Mouse (Mus musculus) limb, embryonic 10.5 days (tissue): ENCODE data around the gene Nemp1. TPM values are rescaled to one million over a fixed set of nuclear protein-coding genes. Genes with fewer than 3 reads are reported as not detected.

Experiments
- DNase-seq: peaks from one replicate; pipeline ENCODE4 v3.0.0-alpha.2; 2017; ENCODE audit warnings: low spot score
- H3K27ac ChIP-seq: fragments of 300-500 bp; sonication (generic); 2 replicates; pipeline ENCODE4 v1.5.1; 2016; ENCODE audit warnings: mild to moderate bottlenecking
- H3K27me3 ChIP-seq: fragments of 300-500 bp; sonication (generic); 2 replicates; pipeline ENCODE4 v1.6.1; 2016; ENCODE audit warnings: low read depth, mild to moderate bottlenecking; ENCODE audit not compliant: poor library complexity, severe bottlenecking
- H3K36me3 ChIP-seq: fragments of 300-500 bp; sonication (generic); 2 replicates; pipeline ENCODE4 v1.6.1; 2016; ENCODE audit warnings: mild to moderate bottlenecking, moderate library complexity
- H3K4me1 ChIP-seq: fragments of 300-500 bp; sonication (generic); 2 replicates; pipeline ENCODE4 v1.6.1; 2016
- H3K4me3 ChIP-seq: fragments of 300-500 bp; sonication (generic); 2 replicates; pipeline ENCODE4 v1.5.1; 2016; ENCODE audit warnings: mild to moderate bottlenecking, moderate library complexity
- H3K9me3 ChIP-seq: fragments of 300-500 bp; sonication (generic); replicated peaks from 2 replicates; pipeline ENCODE4 v1.6.1; 2016; ENCODE audit warnings: mild to moderate bottlenecking
- WGBS: fragments of 180-500 bp; shearing (Covaris S2); methylation state at CpG from one replicate; pipeline ENCODE4 v1.1.7; 2016; 5-methylcytosine and 5-hydroxymethylcytosine counted together
- polyA plus RNA-seq: library from polyadenylated mRNA; unstranded; fragments of >200 nt; fragmentation: Nextera tagmentation; extraction: Ambion mirVana; gene quantifications from 2 replicates; pipeline ENCODE4 v1.2.1, GENCODE M21; 2016

Nemp1 gene
- polyA plus RNA-seq: 11.9 and 12.3 TPM in 2 replicates

DNA sequence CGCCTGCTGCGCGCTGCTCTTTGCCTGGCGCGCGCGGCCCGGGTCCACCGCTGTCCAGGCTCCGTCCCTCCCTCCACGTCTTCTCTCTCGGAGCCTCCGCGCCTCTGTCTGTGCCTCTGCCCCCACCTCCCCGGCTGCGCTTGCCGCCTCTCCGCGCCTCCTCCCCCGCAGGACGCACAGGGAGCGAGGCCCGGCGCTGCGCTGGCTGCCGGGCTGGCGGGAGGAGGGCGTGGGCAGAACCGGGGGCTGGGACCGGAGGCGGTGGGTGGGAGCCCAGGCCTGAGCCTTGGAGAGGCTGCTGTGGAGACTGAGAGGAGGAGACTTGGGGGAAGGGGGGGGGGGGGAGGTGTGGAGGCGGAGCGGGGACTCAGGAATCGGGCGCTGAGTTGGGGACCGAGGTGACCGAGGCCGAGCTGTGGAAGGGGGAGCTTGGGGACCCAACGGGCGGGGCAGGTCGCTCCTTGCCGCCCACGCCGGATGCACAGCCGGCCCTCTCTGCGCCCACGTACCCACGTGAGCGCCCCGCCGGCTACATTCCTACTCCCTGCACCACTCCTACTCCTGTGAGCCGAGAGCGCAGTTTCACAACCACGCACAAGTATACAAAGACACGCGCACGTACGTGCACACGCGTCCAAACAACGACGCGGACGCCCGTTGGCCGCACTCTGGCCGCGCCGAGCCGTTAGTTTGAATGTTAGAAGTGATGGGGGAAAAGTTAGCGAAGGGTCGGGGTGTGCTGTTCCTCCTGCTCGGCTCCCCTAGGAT is at the start of gene Nemp1:
Gene Nemp1, plus strand, starts transcription at position 401 of the 768 bp plus-strand sequence.
- DNase-seq: peak; percentile 87
- WGBS: 1% methylated on average over 69 of the region's 73 CpGs
- H3K4me3 ChIP-seq: peak within 1 kb of the TSS; percentile 84
- no peaks in the 10 kb centered on the region for H3K9me3 ChIP-seq
- peaks cover 33% of the 10 kb centered on the region for H3K36me3 ChIP-seq
- peaks cover 36% of the 10 kb centered on the region for H3K27me3 ChIP-seq
- peaks cover 85% of the 10 kb centered on the region for H3K4me1 ChIP-seq
- H3K27ac ChIP-seq: peak within 1 kb of the TSS; percentile 97

DNA sequence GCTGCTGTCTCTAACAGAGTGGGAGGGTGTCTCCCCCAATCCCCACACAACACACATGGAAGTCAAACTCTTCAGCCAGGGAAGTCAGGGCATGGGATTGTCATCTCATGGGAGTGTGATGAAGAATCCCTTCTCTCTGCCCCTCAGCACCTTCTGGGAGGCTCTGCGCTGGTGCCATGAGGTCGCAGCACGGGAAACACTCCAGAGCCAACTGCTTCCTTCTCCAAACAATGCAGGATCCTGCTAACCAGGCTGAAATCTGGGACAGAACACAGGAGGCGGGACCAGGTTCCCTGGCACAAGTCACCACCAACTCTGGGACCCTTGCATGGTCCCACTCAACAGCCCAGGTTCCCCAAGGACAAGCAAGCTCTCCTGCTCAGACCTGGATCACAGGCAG is 49.4 kb upstream of the Nemp1 start:
- no peak for DNase-seq
- peak overlapping the region; percentile 86 for H3K27ac ChIP-seq
- H3K4me1 ChIP-seq: peaks cover 97% of the 10 kb centered on the region
- no peaks in the 10 kb centered on the region for H3K27me3 ChIP-seq
- H3K36me3 ChIP-seq: peaks cover 22% of the 10 kb centered on the region
- H3K4me3 ChIP-seq: peak overlapping the region; percentile 13; the same call in 1 of the 2 replicates
- H3K9me3 ChIP-seq: no peaks in the 10 kb centered on the region
- 68% methylated on average over 4 of the region's 4 CpGs for WGBS

DNA sequence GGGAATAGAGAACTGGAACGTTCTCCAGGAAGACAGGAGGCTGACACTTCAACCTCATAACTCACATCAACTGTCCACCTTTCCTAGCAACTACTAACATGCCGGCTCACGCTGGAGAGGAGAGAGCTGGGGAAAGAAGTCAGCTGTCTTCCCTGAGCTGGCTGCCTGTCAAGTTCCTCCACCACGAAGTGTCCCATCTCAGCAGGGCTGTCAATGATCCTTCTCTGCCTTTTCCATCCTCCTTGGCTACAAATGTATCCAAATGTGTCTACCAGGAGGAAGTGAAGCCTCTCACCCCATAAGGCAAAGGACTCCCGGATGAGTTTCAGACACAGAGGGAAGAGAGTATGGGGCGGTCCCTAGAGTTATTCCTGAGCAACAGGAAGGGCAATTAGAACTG is 48.5 kb upstream of the Nemp1 start:
- H3K27me3 ChIP-seq: no peaks in the 10 kb centered on the region
- no peaks in the 10 kb centered on the region for H3K9me3 ChIP-seq
- H3K4me1 ChIP-seq: peaks cover 94% of the 10 kb centered on the region
- 38% methylated on average over 6 of the region's 6 CpGs for WGBS
- H3K4me3 ChIP-seq: peak overlapping the region; percentile 89
- H3K36me3 ChIP-seq: peaks cover 13% of the 10 kb centered on the region
- DNase-seq: no peak
- H3K27ac ChIP-seq: no peak overlapping the region

DNA sequence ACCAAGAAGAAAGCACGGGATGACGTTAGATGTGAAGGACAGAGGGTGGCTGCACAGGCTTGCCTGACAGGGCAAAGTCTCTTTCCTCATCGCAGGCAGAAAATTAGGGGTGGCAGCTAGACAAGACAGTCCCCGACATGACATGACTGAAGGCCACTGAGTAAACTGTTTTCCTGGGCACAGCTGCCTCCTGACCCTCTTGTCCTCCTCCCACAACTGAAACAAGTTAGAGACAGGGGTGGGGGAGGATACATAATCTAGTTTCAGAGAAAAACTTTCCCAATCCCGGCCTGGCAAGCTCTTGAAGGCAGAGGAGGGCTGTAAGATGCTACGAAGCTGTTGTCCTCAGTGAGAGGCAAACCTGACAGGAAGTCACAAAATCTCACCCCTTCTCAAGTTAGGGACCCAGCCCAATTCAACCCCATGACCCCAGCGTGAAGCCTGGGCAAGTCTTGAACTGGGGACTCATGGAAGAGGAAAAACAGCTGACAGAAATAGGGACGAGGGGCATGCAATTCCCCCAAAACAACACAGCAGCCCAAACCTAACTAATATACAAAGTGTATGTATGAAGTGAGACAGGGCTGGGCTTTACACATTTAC is 47.5 kb upstream of the Nemp1 start:
- DNase-seq: no peak
- H3K27ac ChIP-seq: peak overlapping the region; percentile 96
- no peaks in the 10 kb centered on the region for H3K9me3 ChIP-seq
- peak overlapping the region; percentile 89 for H3K4me3 ChIP-seq
- H3K4me1 ChIP-seq: peaks cover 83% of the 10 kb centered on the region
- 0 out of 2 replicates have a peak, but pooled peaks cover 7% of the 10 kb centered on the region for H3K36me3 ChIP-seq
- H3K27me3 ChIP-seq: no peaks in the 10 kb centered on the region
- WGBS: 29% methylated on average over 8 of the region's 8 CpGs

DNA sequence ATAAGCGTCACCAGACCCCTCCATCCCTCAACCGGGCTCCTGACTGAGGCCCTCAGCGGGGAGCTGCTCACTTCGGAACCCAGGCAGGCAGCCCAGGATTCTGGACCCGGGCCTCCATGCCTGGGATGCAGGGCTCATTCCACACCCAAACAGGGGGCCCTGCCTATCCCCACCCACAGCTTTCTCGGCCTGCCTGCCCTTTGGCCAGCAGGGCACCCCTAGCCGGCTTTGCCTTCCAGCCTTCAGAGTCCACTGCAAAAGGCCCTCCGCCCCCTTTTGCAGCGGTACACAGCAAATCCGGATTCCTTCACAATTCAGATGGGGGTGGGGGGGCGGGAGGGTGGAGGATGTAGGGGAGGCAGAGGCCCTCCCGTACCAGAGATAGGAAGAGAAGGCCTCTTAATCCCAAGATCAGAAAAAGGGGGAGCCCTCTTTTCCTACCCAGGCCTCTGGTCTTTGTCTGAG is 46.7 kb upstream of the Nemp1 start:
- Histone ChIP-seq H3K27me3 (no peaks in the 10 kb centered on the region), H3K4me3 (peak overlapping the region; percentile 89), H3K36me3 (0 out of 2 replicates have a peak, but pooled peaks cover 7% of the 10 kb centered on the region), H3K4me1 (peaks cover 76% of the 10 kb centered on the region), H3K9me3 (no peaks in the 10 kb centered on the region), H3K27ac (peak overlapping the region; percentile 96)
- WGBS: under 1% methylated on average over 12 of the region's 12 CpGs
- DNase-seq: peak; percentile 68

DNA sequence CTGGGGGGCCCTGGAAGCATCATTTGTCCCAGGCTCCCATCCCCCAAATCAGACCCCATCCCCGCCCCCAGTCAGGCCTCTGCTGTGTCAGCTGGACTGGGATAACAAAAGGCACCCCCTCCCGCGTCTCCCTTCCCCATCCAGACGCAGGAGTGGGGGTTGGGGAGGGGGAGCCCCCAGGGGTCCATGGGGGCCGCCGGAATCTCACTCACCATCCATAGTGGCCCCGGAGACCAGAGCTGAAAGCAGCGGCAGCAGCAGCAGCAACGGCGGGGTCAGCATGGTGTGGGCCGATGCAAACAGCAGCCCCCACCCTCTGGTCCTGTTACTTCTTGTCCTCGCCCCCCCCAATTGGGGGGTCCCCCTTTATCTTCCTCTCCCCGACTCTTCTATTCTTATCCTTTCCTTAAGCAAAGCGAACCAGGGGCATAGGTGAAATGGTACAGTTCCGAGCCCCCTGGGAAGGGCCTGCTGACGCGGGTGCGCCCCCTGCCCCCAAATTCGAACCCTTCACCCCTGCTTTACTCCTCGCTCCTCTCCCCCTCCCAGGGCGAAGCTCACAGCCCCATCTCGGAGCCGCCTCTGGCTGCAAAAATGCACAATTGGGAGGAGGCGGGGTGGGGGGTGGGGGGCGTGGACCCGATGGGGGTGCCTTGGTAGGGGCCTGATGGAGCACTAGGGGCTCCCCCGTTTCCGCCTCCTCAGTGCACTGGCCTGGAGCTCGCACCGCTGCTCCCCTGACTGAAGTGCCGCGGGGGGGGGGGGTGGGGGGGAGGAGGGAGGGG is 46.1 kb upstream of the Nemp1 start, which contains the start of gene Lrp1:
Gene Lrp1, minus strand, starts transcription at position 743 of the 785 bp plus-strand sequence.
- Histone ChIP-seq H3K27ac (peak within 1 kb of the TSS; percentile 96), H3K27me3 (no peaks in the 10 kb centered on the region), H3K36me3 (0 out of 2 replicates have a peak, but pooled peaks cover 7% of the 10 kb centered on the region), H3K4me1 (peaks cover 69% of the 10 kb centered on the region), H3K9me3 (no peaks in the 10 kb centered on the region), H3K4me3 (peak within 1 kb of the TSS; percentile 89)
- peak; percentile 83 for DNase-seq
- under 1% methylated on average over 26 of the region's 32 CpGs for WGBS

DNA sequence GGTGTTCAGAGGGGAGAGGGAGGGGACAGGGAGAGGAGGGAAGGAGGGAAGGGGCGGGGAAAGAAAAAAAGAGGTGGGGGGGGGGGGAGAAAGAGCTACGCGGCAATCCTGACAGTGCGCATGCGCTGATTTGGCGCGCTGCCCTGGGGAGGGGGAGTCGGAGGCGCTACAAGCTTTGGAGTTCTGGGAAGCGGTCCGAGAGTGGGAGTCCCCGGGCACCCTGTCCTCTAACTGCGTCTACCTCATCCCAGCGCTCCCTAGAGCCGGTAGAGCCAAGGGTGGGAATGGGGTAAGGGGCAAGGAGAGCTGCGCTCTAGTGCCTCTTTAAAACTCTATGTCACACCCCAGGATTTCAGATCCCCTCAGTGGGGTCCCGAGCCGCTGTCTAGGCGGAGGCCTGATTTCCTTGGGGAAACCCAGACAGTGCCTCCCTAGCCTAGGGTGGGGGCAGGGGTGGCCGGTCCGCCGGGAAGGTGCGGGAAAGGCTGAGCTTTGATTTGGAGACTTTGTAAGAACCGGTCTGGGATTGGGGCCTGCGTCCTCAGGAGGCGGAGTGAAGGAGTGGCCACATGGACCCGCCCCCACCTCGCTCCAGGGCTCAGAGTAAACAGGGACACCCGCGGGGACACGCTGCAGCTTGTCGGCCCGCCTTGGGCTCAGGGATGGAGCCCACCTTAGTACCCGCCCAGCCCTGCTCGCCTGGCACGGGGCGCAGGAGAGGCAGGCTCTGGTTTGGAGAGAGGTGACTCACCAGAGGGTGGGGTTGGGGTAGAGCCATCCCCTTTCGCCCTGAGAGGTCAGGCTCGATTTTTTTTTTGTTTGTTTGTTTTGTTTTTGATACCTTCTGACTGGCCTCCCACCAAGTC is 45.3 kb upstream of the Nemp1 start:
- 0 out of 2 replicates have a peak, but pooled peaks cover 7% of the 10 kb centered on the region for H3K36me3 ChIP-seq
- H3K4me3 ChIP-seq: peak overlapping the region; percentile 89
- H3K4me1 ChIP-seq: peaks cover 61% of the 10 kb centered on the region
- WGBS: under 1% methylated on average over 34 of the region's 39 CpGs
- peak; percentile 91 for DNase-seq
- H3K9me3 ChIP-seq: peaks cover 2% of the 10 kb centered on the region; the same call in 1 of the 2 replicates
- H3K27me3 ChIP-seq: no peaks in the 10 kb centered on the region
- peak overlapping the region; percentile 96 for H3K27ac ChIP-seq

DNA sequence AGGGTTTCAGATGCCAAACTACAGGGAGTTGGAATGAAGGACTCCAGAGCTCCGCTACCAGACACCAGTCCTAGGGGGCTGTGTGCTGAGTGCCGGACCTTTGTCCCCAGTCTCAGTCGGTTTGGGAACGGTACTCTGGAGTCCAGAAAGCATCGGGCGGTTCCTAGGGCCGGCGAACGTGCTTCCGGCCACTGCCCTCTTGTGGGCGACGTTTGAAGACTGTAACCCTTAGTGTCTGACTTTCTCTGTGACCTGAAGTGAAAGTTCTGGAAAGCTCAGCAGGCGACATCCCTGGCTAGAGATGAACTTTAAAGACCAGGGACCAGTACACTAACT is 44.7 kb upstream of the Nemp1 start:
- Histone ChIP-seq H3K9me3 (peaks cover 4% of the 10 kb centered on the region; the same call in 1 of the 2 replicates), H3K4me1 (peaks cover 55% of the 10 kb centered on the region), H3K36me3 (0 out of 2 replicates have a peak, but pooled peaks cover 7% of the 10 kb centered on the region), H3K27ac (peak overlapping the region; percentile 96), H3K27me3 (no peaks in the 10 kb centered on the region), H3K4me3 (peak overlapping the region; percentile 89)
- WGBS: under 1% methylated on average over 13 of the region's 13 CpGs
- DNase-seq: peak; percentile 76

DNA sequence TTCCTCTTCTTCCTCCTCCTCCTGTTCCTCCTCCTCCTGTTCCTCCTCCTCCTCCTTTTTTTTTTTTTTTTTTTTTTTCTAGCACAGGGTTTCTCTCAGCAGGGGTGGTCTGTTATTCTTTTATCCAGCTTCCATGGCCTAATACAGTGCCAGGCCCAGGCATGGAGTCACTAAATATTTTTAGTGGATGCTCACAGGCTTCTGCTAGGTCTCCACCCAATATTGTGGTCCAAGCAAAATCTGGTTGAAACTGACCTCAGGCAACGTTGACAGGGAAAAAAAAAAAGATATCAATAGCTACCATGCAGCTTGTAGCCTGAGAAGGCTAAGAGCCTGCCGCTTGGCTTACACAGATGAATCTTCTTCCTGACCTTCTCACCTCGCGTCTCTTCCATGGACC is 44.0 kb upstream of the Nemp1 start:
- no peak for DNase-seq
- WGBS: 72% methylated on average over 4 of the region's 4 CpGs
- peaks cover 49% of the 10 kb centered on the region for H3K4me1 ChIP-seq
- no peaks in the 10 kb centered on the region for H3K27me3 ChIP-seq
- H3K4me3 ChIP-seq: peak overlapping the region; percentile 89; the same call in 1 of the 2 replicates
- H3K27ac ChIP-seq: peak overlapping the region; percentile 96; the same call in 1 of the 2 replicates
- 0 out of 2 replicates have a peak, but pooled peaks cover under 1% of the 10 kb centered on the region for H3K36me3 ChIP-seq
- peaks cover 4% of the 10 kb centered on the region; the same call in 1 of the 2 replicates for H3K9me3 ChIP-seq

DNA sequence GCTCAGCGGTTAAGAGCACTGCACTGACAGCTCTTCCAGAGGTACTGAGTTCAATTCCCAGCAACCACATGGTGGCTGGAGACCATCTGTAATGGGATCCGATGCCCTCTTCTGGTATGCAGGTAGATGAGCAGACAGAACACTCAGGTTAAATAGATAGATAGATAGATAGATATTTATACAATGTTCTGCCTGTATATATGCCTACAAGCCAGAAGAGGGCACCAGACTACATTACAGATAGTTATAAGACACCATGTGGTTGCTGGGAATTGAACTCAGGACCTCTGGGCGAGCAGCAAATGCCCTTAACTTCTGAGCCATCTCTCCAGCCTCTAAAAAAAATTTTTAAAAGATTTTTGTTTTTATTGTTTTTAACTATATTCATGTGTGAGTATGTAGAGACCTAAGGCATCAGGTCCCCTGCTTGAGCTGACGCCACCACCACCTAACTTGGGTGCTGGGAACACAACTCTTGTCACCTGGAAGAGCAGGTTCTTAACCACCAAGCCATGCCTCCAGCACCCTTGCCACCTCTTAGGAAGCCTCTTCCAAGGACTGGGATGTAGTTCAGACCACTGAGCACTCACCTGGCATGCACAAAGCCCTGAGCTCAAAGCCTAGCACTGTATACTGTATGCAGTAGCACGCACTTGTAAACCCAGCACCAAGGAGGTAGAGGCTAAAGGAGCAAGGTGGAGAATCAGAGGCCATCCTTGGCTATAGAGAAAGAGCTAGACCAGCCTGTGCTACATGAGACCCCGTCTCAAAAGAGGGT is 43.1 kb upstream of the Nemp1 start:
- Histone ChIP-seq H3K4me1 (peaks cover 39% of the 10 kb centered on the region), H3K27ac (no peak overlapping the region), H3K4me3 (no peak overlapping the region), H3K9me3 (peaks cover 4% of the 10 kb centered on the region; the same call in 1 of the 2 replicates), H3K36me3 (no peaks in the 10 kb centered on the region), H3K27me3 (no peaks in the 10 kb centered on the region)
- WGBS: 91% methylated on average over 6 of the region's 6 CpGs
- DNase-seq: no peak

DNA sequence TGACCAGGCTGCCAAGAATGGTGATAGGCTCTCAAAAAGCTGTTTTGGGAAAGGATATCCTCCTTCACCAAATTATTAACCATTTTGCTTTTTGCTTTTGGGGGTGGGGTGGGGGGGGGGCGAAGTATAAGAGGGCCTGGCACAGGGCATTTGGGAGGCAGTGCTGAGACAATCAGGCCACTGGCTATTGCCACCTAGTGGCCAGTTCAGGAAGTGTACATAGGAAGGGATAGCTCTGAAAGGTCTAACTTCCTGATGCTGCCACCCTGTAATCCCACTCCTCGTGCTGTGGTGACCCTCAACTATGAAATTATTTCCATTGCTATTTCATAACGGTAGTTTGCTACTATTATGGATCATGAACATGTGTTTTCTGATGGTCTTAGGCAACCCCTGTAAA is 40.3 kb upstream of the Nemp1 start:
- WGBS: 88% methylated on average over 3 of the region's 3 CpGs
- H3K27ac ChIP-seq: no peak overlapping the region

More for the DNA sequence above, 40.3 kb upstream of the Nemp1 start:
- Histone ChIP-seq H3K4me3 (no peak overlapping the region), H3K27me3 (no peaks in the 10 kb centered on the region), H3K9me3 (peaks cover 4% of the 10 kb centered on the region; the same call in 1 of the 2 replicates), H3K36me3 (no peaks in the 10 kb centered on the region), H3K4me1 (peaks cover 13% of the 10 kb centered on the region)
- DNase-seq: no peak
